Mouse (Mus musculus): ENCODE results near the gene Cuta.
"Not testable (repeated sequence)": the region's sequence is repeated elsewhere in the genome, so short reads cannot be mapped to it uniquely, and the experiment has no call there.

The Cuta gene

DNA sequence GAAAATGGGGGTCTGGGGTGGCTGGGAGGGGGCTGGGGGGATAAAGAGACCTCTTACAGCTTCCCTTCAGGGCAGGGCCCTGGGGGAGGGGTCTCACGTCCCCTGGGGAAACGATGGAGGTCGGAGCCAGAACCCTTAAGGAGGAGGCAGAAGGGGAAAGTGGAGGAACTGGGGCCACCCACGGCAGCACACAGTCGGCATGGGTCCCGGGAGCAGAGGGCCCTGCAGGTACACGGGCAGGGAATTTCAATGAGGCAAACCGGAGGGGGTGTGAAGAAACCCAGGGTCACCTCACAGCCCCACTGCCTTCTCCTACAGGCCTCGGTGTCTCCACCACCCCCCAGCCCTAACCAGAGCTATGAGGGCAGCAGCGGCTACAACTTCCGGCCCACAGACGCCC, 2.9 kb downstream of the Cuta start:
- no peak for DNase-seq (ENCODE audit: low spot score)

DNA sequence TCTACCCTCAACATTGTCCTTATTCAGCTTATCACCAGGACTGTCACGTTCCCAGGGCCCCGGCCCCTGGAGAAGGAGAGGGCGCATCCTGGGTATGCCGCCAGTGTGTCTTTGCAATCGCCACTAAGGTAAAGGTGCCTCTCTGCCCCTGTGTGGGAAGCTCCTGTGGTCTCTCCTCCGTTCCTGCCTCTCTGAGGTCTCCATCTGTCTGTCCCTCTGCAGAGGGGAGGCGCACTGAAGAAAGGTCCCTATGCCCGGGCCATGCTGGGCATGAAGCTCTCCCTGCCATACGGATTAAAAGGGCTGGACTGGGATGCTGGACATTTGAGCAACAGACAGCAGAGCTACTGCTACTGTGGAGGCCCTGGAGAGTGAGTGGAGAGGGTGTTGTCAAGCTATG, 4.3 kb downstream of the Cuta start:
- DNase-seq (ENCODE audit: low spot score): no peak

DNA sequence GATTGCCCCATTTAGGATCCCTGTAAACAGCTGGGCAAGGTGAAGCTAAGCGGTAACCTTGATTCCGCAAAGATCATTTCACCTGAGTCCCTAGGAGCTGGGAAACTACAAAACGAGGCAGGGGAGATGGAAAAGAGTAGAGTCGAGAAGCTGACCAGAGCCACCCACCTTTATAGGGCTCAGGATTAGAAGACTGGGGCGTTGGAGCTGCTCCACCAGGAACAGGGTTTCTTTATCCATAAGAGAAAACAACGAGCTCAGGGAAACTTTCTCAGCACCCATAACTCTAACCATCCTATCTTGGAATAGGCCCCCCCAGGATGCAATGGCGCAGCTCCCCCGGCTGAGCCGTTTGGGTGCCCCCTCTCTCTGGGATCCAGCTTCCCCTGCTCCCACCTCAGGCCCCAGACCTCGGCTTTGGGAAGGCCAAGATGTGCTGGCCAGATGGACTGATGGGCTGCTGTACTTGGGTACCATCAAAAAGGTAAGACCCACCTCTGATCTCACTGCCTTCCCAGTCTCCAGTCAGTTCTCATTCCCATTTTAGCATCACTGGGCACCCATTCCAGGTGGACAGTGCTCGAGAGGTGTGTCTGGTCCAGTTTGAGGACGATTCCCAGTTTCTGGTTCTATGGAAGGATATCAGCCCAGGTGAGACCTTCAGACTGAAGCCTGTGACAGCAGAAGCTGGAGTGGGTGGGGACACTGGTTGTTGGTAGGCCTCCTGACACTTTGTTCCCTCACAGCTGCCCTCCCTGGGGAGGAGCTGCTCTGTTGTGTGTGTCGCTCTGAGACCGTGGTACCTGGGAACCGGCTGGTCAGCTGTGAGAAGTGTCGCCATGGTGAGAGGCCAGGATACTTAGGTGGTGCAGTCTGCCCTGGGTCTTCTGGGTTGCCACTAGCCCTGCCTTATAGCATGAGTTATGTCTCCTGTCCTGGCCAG, 5.2 kb downstream of the Cuta start:
- DNase-seq (ENCODE audit: low spot score): no peak

DNA sequence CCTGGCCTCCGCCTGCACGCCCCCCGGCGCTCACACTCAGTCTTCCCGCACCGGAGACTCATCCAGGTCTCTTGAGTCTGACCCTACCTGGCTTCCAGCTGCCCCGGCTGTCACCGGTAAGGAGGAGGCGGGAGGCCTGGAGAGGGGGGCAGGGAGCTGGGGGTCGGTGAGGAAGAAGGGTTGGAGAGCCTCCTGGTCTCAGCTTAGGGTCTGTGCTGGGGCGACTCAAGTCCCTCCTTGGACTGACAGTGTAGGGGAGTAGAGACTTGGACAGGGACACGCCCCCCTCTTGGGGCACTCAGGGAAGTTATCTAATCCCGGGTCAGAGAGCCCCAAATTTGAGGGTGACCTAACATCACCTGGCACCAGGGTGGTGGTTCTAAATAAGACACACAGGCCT, 6.0 kb downstream of the Cuta start:
- DNase-seq (ENCODE audit: low spot score): no peak

DNA sequence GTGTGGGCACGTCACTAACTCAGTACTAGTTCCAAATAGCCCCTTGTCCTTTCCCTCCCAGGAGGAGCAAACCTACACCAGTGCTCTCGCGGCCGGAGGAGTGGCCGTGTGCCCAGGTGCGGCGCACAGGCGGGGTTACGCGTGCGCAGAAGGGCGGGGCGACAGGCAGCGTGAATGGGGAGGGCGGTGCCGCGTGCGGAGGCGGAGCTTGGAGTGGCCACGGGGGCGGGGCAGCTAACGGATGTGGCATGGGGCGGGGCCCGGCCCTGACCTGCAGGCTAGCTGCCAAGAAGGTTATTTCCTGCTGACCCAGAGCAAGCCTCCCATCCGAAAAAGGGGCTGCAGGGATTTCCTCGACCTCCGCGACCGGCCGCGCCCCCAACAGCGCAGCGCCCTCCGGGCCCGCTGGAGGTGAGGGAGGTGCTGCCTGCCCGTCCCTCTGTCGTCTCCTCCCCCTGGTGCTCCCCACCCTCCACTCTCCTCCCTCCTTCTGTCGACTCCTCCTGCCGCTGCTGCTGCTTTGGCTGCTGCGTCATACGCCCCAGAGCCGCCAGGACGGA, 6.5 kb downstream of the Cuta start, which contains the start of gene Phf1:
Phf1 (plus strand) TSS at position 214 of the 560 bp plus-strand sequence.
- DNase-seq (ENCODE audit: low spot score): peak; percentile 90

DNA sequence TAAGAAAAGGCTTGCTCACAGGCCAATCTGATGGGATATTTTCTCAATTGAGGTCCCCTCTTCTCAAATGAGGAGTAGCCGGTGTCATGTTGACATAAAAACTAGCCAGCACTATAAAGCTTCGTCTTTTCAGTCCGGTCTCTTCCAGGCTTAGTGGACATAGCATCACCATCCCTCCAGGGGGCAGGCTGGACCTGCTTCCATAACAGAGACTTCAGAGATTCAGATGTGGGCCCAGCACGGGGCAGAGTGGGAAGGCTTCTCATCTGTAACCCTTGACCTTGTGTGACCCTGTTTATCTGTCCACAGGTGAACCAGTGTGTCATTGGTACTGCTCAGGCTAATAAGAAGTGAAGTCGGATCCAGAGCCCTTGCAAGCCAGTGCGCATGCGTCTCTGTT, 7.6 kb downstream of the Cuta start:
- not testable (repeated sequence) for DNase-seq (ENCODE audit: low spot score)

DNA sequence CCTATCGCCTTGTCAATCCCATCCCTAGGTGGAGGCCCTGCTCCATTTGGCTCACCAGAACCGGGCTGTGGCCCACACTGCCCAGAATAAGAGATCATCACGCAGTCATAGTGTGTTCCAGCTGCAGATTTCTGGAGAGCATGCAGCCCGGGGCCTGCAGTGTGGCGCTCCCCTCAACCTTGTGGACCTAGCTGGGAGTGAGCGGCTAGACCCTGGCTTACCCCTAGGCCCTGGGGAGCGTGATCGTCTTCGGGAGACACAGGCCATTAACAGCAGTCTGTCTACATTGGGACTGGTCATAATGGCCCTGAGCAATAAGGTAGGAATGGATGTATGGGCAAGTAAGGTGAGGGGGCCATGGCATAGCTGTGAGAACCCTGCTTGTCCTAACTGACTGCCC, 14.0 kb downstream of the Cuta start:
- not testable (repeated sequence) for DNase-seq (ENCODE audit: low spot score)

DNA sequence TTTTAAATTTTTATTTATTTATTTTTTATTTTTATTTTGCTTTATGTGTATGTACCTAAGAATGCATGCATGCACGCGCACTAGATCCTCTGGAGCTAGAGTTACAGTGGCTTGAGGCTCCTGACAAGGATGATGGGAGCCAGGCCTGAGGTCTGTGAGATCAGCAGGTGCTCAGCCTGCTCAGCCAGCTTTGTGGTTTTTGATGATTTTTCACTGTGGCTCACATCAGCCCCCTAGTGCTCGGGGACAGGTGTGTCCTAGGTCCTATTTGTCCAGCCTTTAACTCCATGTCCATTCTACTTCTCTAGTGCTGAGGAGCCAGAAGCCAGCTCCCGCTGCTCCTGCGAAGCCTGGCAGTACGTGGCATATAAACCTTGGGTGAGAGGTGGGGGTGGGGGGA, 17.0 kb downstream of the Cuta start:
- DNase-seq (ENCODE audit: low spot score): not testable (repeated sequence)

DNA sequence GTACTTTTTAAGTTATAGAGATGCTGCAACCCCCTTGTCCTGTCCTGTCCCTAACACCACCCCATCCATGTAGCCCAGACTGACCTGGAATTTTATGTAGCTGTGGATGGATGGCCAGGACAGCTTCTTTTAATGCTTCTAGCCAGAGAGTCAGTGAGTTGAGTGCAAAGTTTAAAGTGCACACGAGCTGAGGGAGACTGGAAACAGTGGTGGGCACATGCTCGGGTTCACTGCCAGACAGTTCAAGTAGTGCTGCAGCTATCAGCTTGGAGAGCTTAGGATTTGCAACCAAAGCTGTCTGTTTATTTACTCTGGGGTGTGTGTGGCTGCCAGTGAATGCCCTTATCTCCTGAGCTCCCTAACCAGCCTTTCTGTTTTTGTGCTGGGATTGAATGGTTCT, 19.9 kb downstream of the Cuta start:
- not testable (repeated sequence) for DNase-seq (ENCODE audit: low spot score)

DNA sequence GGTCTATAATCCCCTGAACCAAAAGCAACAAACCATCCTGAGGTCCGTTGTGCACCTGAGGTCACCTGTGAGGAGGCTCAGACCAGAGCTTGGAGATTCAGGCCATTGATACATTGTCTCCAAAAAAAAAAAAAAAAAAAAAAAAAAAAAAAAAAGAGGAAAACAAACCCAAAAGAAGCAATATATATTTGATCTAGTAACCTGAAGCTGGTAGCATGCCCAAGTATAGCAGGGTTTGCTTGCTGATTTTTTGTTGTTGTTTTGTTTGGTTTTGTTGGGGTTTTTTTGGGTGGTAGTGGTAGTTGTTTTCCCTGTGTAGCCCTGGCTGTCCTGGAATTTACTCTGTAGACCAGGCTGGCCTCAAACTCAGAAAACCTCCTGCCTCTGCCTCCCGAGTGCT, 21.0 kb downstream of the Cuta start:
- no peak for DNase-seq (ENCODE audit: low spot score)

DNA sequence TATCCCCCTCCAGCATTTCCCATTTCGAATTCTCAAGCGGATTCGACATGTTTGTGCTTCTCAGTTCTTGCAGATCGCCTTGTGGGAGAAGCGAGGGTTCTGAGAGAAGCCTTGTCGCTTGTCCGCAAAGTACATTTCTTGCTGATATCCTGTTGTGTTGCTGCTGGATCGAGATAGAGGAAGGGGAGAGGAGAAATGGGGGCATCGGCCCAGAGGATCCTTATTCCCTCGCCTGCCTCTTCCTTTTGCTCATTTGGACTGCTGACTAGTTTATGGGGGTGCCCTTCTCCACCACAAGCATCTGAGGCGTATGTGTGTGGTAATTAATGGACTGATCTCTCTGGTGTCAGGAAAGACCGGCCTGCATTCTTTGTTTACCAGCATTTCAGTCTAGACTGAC, 21.8 kb downstream of the Cuta start:
- DNase-seq (ENCODE audit: low spot score): not testable (repeated sequence)

DNA sequence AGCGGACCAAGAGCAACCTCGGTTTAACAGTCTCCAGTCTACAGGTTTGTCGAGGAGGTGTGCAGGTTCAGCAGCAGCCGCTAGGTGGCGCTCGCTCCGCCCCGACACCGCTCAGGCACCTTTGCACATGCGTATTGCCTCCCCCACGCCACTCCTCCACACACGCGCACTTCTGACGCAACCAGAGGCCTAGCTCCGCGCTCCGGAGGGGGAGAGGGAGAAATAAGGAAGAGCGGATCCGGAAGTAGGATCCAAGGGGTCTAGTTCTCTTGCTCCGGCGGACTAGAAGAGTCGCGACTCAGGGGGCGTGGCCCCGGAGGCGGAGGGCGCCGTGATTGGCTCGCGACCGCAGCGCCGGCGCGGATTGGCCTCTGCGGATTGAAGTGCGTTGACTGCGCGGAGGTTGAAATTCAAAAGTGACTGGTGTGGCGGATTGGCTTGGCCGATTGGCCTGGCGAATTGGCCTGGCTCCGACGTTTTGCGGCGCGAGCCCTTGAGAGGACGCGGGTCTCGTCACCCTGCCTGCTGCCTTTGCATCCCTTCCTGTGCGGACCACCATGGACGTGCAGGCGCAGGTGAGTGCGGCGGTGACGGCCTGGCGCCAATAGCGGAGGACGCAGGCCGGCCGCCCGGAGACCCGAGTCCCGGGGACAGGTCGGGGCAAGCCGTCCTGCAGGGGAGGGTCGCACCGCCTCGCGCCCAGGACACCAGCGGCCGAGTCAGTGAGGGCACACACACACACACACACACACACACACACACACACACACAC, 22.5 kb downstream of the Cuta start, which contains the start of gene Kifc5b:
Kifc5b (plus strand) TSS at position 381 of the 772 bp plus-strand sequence.
- DNase-seq (ENCODE audit: low spot score): peak; percentile 99

DNA sequence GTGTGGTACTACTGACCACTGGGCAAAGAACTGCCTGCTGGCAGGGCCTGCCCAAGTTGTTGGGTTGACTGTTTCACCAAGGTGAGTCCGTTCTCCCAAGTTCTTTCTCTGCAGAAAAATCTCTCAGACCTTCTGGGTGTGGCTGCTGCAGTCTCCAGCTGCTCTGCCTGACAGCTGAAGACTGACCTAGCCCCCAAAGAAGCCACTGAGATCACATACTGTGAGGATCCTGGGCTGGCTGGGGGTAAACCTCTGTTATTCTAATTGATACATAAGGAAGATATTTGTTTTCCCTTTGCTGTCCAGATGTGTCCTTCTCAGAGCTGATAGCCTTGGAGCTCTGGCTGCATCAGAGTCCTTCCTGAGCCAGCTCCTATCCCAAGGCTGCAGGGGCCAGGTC, 24.1 kb downstream of the Cuta start:
- no peak for DNase-seq (ENCODE audit: low spot score)

DNA sequence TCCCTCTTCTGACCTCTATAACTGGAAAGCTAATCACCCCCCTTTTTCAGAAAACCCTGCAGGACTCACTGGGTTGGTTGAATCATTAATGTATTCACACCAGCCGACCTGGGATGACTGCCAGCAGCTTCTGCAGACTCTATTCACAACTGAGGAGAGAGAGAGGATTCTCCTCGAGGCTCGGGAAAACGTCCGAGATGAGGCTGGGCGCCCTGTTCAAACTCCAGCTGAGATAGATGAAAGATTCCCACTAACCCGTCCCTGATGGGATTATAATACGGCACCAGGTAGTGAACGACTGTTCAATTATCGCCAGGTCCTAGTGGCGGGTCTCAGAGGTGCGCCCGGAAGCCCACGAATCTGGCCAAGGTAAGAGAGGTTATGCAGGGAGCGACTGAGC, 31.9 kb downstream of the Cuta start:
- not testable (repeated sequence) for DNase-seq (ENCODE audit: low spot score)

DNA sequence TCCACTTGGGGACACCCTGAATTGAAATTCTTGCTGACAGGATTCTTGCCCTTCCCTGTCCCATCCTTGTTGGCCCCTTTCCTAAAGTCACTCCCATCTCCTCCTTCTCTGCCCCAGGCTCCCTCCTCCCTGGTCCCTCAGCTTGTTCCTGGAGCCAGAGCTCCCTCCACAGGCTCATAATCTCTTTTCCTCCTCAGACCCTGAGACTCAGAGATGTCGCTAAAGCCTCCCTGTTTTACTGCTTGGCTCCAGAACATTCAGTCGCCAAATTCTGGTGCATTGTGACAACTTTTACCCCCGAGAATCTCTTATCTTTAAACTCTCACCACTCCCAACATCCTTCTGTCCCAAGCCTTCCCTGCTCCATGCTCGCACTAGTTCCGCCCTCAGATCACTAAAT, 35.0 kb downstream of the Cuta start:
- no peak for DNase-seq (ENCODE audit: low spot score)

DNA sequence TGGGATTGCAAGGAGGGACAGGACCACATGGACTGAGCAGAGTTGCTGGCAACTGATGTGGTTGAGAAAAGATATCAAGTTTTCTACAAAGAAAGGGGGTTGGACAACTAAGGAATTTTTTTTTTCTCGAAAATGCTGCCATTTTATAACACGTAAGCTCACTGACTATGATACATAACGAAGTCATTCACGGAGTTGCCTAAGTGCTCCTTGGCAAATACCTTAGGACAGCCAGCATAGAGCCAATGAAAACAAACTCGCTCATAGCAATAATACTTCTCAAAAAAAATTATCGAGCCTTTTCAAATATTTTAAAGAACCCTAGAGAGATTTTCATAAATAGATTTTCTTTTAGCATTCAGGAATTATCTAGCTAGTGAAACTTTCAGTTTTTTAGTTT, 38.5 kb downstream of the Cuta start:
- no peak for DNase-seq (ENCODE audit: low spot score)

DNA sequence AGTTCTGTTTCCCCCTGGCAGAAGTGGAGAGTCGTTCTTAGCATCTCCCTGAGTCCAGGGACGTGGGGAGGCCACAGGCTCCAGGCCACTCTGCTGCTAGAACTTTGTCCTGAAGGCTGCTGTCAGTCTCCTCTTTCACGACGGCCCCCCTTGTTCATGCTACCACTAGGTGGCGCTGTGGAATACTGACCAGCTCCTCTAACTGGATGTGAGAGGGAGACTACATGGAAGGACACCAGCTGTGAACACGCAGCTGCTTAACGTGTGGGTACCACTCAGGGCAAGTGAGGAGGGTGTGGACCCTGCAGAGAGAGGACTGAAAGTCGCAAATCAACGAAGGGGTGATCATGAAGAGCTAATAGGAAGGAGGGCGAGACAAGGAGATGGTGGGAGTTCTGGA, 43.8 kb downstream of the Cuta start:
- DNase-seq (ENCODE audit: low spot score): peak; percentile 70

DNA sequence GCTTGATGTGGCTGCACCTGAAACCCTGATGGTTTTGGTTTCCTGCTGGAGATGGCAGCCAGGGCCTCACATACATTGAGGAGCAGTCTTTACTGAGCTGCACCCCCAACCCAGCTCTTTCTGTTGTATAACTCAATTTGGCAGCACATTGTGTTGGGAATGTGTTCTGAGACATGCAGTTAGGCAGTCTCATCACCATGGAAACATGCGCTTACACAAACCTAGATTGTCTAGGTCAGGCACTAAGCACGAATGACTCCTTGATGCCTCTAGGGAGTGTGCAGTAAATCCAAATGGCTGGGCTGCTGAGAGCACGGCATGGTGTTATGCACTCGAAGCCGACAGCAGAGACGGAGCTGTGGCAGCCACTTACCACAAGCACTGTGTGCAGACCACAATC, 45.0 kb downstream of the Cuta start:
- DNase-seq (ENCODE audit: low spot score): no peak

DNA sequence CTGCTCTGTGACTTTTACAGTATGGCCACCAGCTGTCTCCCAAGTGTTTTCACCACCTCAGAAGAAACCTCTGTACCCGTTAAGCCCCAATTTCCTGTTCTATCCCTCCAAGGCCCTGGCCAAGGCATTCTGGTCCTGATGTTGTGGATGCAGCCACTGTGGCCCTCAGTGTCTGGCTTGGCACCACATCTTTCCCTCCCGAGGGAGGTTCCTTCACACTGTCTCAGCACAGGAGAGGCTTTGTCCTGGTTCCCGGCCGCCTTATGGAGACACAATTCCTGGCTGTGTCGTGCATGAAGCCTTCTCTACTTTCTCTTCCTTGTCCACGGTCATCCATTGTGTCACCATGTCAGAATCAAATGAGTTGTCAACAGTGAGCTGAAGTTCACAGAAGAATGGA, 45.9 kb downstream of the Cuta start:
- no peak for DNase-seq (ENCODE audit: low spot score)

DNA sequence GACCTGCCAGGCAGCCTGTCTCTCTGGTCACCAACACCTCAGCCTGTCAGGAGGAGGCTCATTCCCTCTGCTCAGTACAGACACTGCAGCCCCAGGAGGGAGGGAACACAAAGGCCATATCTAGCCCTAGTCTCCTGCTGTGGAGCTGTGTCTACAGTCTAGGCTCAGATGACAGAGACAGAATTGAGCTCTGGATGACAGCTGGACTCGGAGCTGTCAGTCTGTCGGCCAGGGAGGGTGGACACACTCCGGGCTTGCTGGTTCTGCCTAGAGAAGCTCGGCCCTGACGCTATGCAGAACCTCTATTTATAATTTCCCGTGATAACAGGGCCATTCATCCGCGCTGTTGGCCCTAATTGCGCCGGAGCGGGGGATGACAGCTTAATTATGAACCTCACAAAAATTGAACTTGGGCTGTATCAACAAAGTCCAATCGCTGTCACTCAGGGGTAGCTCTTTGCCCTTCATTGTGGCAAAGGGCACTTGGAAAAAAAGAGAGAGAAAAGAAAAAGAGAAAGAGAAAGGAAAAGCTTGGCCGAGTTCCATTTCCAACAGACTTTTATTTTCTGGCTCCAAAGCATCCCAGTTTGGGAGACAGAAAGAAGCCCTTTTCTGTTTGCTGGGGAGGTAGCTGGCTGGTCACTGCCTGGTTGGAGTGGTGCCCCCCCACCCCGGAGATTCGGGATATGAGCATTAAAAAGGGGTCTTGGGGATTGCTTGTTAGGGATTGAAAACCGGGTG, 46.6 kb downstream of the Cuta start:
- no peak for DNase-seq (ENCODE audit: low spot score)

DNA sequence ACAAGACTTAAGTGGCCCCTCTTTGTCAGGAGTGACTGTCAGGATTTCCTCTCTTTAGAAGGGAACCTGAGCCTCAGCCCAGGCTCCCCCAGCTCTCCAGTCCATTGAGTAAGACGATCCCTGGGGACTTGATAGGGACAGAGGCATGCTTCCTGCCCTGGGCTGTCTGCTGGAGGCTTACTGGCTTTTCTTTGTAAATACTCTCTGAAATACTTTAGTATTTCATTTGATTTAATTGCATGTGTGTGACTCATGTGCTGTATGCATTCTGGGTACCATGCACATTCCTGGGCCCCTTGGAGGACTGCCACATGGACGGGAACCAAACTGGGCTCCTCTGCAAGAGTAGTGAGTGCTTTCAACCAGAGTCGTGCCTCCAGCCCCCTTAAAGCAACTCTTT, 51.4 kb downstream of the Cuta start:
- DNase-seq (ENCODE audit: low spot score): no peak
